Mouse (Mus musculus): ENCODE results near the gene Pipox.

GRCm38 (mm10) chr11:77934111-77934521, 40.2 kb upstream of the Pipox start:
- TF ChIP-seq CTCF (IDR thresholded peaks at IDR 0.05; ENCODE audit: extremely low read depth, insufficient read depth, low read length) (no peak), POLR2A (IDR thresholded peaks at IDR 0.05; ENCODE audit: extremely low read depth, insufficient read depth, low read length) (no peak)
